ENCODE assay signal across 8 mouse cellular contexts in genomic region chrX:38600177-38600994, GRCm38 (mm10). TPM values are rescaled to one million over a fixed set of nuclear protein-coding genes. Genes with fewer than 3 reads are reported as not detected.
DNase-seq lines count a peak whose midpoint lies in the region; ATAC-seq and TF ChIP-seq lines count a peak whose summit lies in the region.

Gene Mcts1 (plus strand): TSS chrX:38600578.

- TF ChIP-seq CTCF in MEL (IDR thresholded peaks at IDR 0.05 in 2 of 3, conservative IDR thresholded peaks at IDR 0.05 in 1 of 3; ENCODE audit: control insufficient read depth in 1 of 3, insufficient read depth in 1 of 3, low read depth in 2 of 3, low read length in 3 of 3, poor library complexity in 1 of 3, severe bottlenecking in 1 of 3), result no peak
- TF ChIP-seq CTCF in cerebellum, adult 2 months (IDR thresholded peaks at IDR 0.05; ENCODE audit: borderline replicate concordance, insufficient read depth, low read depth, low read length), result no peak

- no peak for TF ChIP-seq EP300 in MEL (IDR thresholded peaks at IDR 0.05; ENCODE audit: low read depth in 1 of 2, low read length in 2 of 2)

- TF ChIP-seq RAD21 in MEL (IDR thresholded peaks at IDR 0.05; ENCODE audit: low read depth, low read length), result no peak

- no peaks in the 10 kb centered on the region for H3K9me3 ChIP-seq in MEL (replicated peaks; ENCODE audit: insufficient read depth, low read length)
- H3K9me3 ChIP-seq in lung, embryonic 16.5 days (ENCODE audit: control insufficient read depth, low read length), result no peaks in the 10 kb centered on the region

- H3K4me1 ChIP-seq in MEL (ENCODE audit: control insufficient read depth in 1 of 2, insufficient read depth in 2 of 2, low read length in 2 of 2), result no peaks in the 10 kb centered on the region; a peak in 1 of 4 replicates
- no peaks in the 10 kb centered on the region for H3K4me1 ChIP-seq in cerebellum, adult 2 months (ENCODE audit: control insufficient read depth, insufficient read depth, low read length)
- no peaks in the 10 kb centered on the region for H3K4me1 ChIP-seq in lung, embryonic 16.5 days (replicated peaks; ENCODE audit: control insufficient read depth, insufficient read depth, low read length)

- DNase-seq in MEL (ENCODE audit: low read depth, low spot score), result peak; percentile 93
- DNase-seq in cerebellum, adult 2 months, result peak; percentile 76 to 83
- peak; percentile 79 for DNase-seq in forelimb bud, embryonic 11.5 days (ENCODE audit: low read depth, low spot score)
- peak; percentile 55 for DNase-seq in layer of hippocampus, adult 9-10 months (ENCODE audit: low spot score)
- DNase-seq in ovary, postnatal 10 days (ENCODE audit: low spot score), result peak; percentile 16
- peak; percentile 50 to 58 for DNase-seq in thymus, postnatal 10 days (ENCODE audit: low spot score in 2 of 2)

- peak within 1 kb of the TSS; percentile 71 for H3K27ac ChIP-seq in MEL (ENCODE audit: control insufficient read depth, low read depth, low read length)
- peak within 1 kb of the TSS; percentile 62; the same call in 1 of the 2 replicates for H3K27ac ChIP-seq in cerebellum, adult 2 months (ENCODE audit: insufficient read depth, low read length)
- H3K27ac ChIP-seq in lung, embryonic 16.5 days (ENCODE audit: low read length), result peak within 1 kb of the TSS; percentile 69

- peak within 1 kb of the TSS; percentile 44 for H3K4me2 ChIP-seq in lung, embryonic 16.5 days (ENCODE audit: low read depth, low read length)

- H3K36me3 ChIP-seq in MEL (ENCODE audit: control insufficient read depth in 1 of 2, insufficient read depth in 2 of 2, low read length in 2 of 2), result peaks cover 2 to 6% of the 10 kb centered on the region in 2 experiments
- no peaks in the 10 kb centered on the region for H3K36me3 ChIP-seq in lung, embryonic 16.5 days (ENCODE audit: control insufficient read depth, insufficient read depth, low read length)

- 4% methylated on average over 26 of the region's 26 CpGs for WGBS in cerebellum, adult 2 months
- WGBS in lung, embryonic 16.5 days, result 15% methylated on average over 24 of the region's 26 CpGs

- H3K27me3 ChIP-seq in MEL (ENCODE audit: control insufficient read depth in 1 of 2, insufficient read depth in 2 of 2, low read length in 2 of 2), result no peaks in the 10 kb centered on the region
- no peaks in the 10 kb centered on the region for H3K27me3 ChIP-seq in cerebellum, adult 2 months (ENCODE audit: control insufficient read depth, insufficient read depth, low read length)
- no peaks in the 10 kb centered on the region for H3K27me3 ChIP-seq in lung, embryonic 16.5 days (ENCODE audit: control insufficient read depth, insufficient read depth, low read depth, low read length)

- peak within 1 kb of the TSS; percentile 79 for H3K9ac ChIP-seq in MEL (ENCODE audit: control insufficient read depth, low read depth, low read length, poor library complexity, severe bottlenecking)
- peak within 1 kb of the TSS; percentile 61 for H3K9ac ChIP-seq in lung, embryonic 16.5 days (ENCODE audit: low read length)

- H3K79me2 ChIP-seq in MEL (ENCODE audit: control insufficient read depth, insufficient read depth, low read length, poor library complexity), result peaks cover 2% of the 10 kb centered on the region

- TF ChIP-seq POLR2A in MEL (IDR thresholded peaks at IDR 0.05; ENCODE audit: control insufficient read depth in 1 of 2, insufficient read depth in 1 of 2, low read depth in 1 of 2, low read length in 2 of 2, poor library complexity in 1 of 2), result peak; percentile 24 to 67; a peak in 2 of 4 replicates
- peak; percentile 32; the same call in 1 of the 2 replicates for TF ChIP-seq POLR2A in cerebellum, adult 2 months (IDR thresholded peaks at IDR 0.05; ENCODE audit: borderline replicate concordance, insufficient read depth, low read length)

- peak; percentile 99 to 100 for ATAC-seq in hematopoietic stem cell, adult 5-6 weeks (replicated peaks in 1 of 2; ENCODE audit: insufficient read depth in 1 of 2, low FRiP score in 2 of 2, low TSS enrichment in 1 of 2, low read depth in 1 of 2, poor library complexity in 2 of 2, severe bottlenecking in 2 of 2)
- peak; percentile 92 for ATAC-seq in lung, embryonic 16.5 days (ENCODE audit: low read depth)

- H3K4me3 ChIP-seq in MEL (ENCODE audit: control insufficient read depth in 1 of 2, insufficient read depth in 1 of 2, low read depth in 2 of 2, low read length in 2 of 2), result peak within 1 kb of the TSS; percentile 77 to 95
- H3K4me3 ChIP-seq in cerebellum, adult 2 months (replicated peaks; ENCODE audit: insufficient read depth, low read depth, low read length), result peak within 1 kb of the TSS; percentile 86
- peak within 1 kb of the TSS; percentile 61 for H3K4me3 ChIP-seq in lung, embryonic 16.5 days (ENCODE audit: low read length)

TF ChIP-seq in MEL, 35 proteins besides CTCF, POLR2A, EP300 and RAD21:
- TF ChIP-seq MAFK (IDR thresholded peaks at IDR 0.05; ENCODE audit: borderline replicate concordance, low read depth, low read length) (0 out of 2 replicates have a peak, but pooled peaks have one; percentile 29), TAL1 (IDR thresholded peaks at IDR 0.05; ENCODE audit: low read length) (no peak), ELF1 (IDR thresholded peaks at IDR 0.05; ENCODE audit: low read depth, low read length) (peak; percentile 86), ZKSCAN1 (IDR thresholded peaks at IDR 0.05; ENCODE audit: low read depth, low read length) (no peak), MAZ (IDR thresholded peaks at IDR 0.05; ENCODE audit: low read depth, low read length) (no peak; the same call in 1 of the 2 replicates), USF1 (IDR thresholded peaks at IDR 0.05; ENCODE audit: low read depth, low read length) (no peak), POLR2AphosphoS5 (IDR thresholded peaks at IDR 0.05; ENCODE audit: borderline replicate concordance, low read depth, low read length) (no peak), GABPA (IDR thresholded peaks at IDR 0.05; ENCODE audit: low read depth, low read length) (no peak), TCF12 (IDR thresholded peaks at IDR 0.05; ENCODE audit: low read depth, low read length) (peak; percentile 34; the same call in 1 of the 2 replicates), MXI1 (IDR thresholded peaks at IDR 0.05; ENCODE audit: low read depth, low read length) (peak; percentile 68), NRF1 (IDR thresholded peaks at IDR 0.05; ENCODE audit: insufficient read depth, low read depth, low read length, poor library complexity, severe bottlenecking) (no peak), MAX (IDR thresholded peaks at IDR 0.05; ENCODE audit: low read length) (peak; percentile 81), GATA1 (IDR thresholded peaks at IDR 0.05; ENCODE audit: low read depth, low read length) (no peak), E2F4 (IDR thresholded peaks at IDR 0.05; ENCODE audit: borderline replicate concordance, low read depth, low read length) (0 out of 2 replicates have a peak, but pooled peaks have one; percentile 35), USF2 (IDR thresholded peaks at IDR 0.05; ENCODE audit: borderline replicate concordance in 1 of 2, insufficient read depth in 1 of 2, low read depth in 1 of 2, low read length in 2 of 2) (no peak), ETS1 (IDR thresholded peaks at IDR 0.05; ENCODE audit: low read depth, low read length) (peak; percentile 27; the same call in 1 of the 2 replicates), JUND (IDR thresholded peaks at IDR 0.05; ENCODE audit: low read depth, low read length) (no peak), MYC (IDR thresholded peaks at IDR 0.05; ENCODE audit: low read depth, low read length) (peak; percentile 84), RCOR1 (IDR thresholded peaks at IDR 0.05; ENCODE audit: low read depth, low read length) (peak; percentile 56; the same call in 1 of the 2 replicates), CHD2 (IDR thresholded peaks at IDR 0.05; ENCODE audit: low read length) (peak; percentile 17; the same call in 1 of the 2 replicates), UBTF (IDR thresholded peaks at IDR 0.05; ENCODE audit: borderline replicate concordance, insufficient read depth, low read depth, low read length) (no peak), SMC3 (IDR thresholded peaks at IDR 0.05; ENCODE audit: low read depth, low read length) (no peak), TBP (IDR thresholded peaks at IDR 0.05; ENCODE audit: low read depth, low read length) (peak; percentile 71), MEF2A (IDR thresholded peaks at IDR 0.05; ENCODE audit: extremely low read depth, insufficient replicate concordance, low read depth, low read length, poor library complexity, severe bottlenecking) (no peak), CHD1 (IDR thresholded peaks at IDR 0.05; ENCODE audit: low read depth, low read length) (no peak), BHLHE40 (IDR thresholded peaks at IDR 0.05; ENCODE audit: borderline replicate concordance, low read depth, low read length) (no peak), ZMIZ1 (IDR thresholded peaks at IDR 0.05; ENCODE audit: low read depth, low read length) (0 out of 2 replicates have a peak, but pooled peaks have one; percentile 26), HCFC1 (IDR thresholded peaks at IDR 0.05; ENCODE audit: low read depth, low read length) (peak; percentile 87), NELFE (IDR thresholded peaks at IDR 0.05; ENCODE audit: low read depth, low read length) (peak; percentile 67), ZC3H11A (IDR thresholded peaks at IDR 0.05; ENCODE audit: low read depth, low read length) (no peak), POLR2AphosphoS2 (IDR thresholded peaks at IDR 0.05; ENCODE audit: low read length) (0 out of 2 replicates have a peak, but pooled peaks have one; percentile 60), MYB (IDR thresholded peaks at IDR 0.05; ENCODE audit: low read depth, low read length) (no peak), ZNF384 (IDR thresholded peaks at IDR 0.05; ENCODE audit: low read depth, low read length) (no peak), KAT2A (conservative IDR thresholded peaks at IDR 0.05; ENCODE audit: low read depth, low read length) (peak; percentile 65; the same call in 1 of the 2 replicates), SIN3A (IDR thresholded peaks at IDR 0.05; ENCODE audit: low read length) (peak; percentile 79)
TF ChIP-seq in MEL: peak in this region for 17.

RNA-seq across cellular contexts. Expression of gene Mcts1, which starts in this region (rescaled TPM):
- total RNA-seq in MEL (2012; rRNA removed), result 37.0 and 39.3 TPM in 2 replicates
- 10 to 100 TPM in 1 of 2 experiments, not detected in 1; 27.3 TPM for polyA plus RNA-seq in MEL (2012; ENCODE audit: insufficient read depth in 1 of 2, insufficient read length in 2 of 2, low read depth in 1 of 2, low replicate concordance in 2 of 2, missing spikeins in 1 of 2)
- polyA plus RNA-seq in cerebellum, adult 2 months (2012; rRNA removed), result 79.3 and 80.6 TPM in 2 replicates
- total RNA-seq in hematopoietic stem cell, adult 5-6 weeks (2017), result 44.0 and 66.5 TPM in 2 replicates
- polyA plus RNA-seq in lung, embryonic 16.5 days (2015; fragmentation: Nextera tagmentation; extraction: Ambion mirVana), result 92.9 and 95.7 TPM in 2 replicates

Comparison
In these comparisons a context has a peak if more than half of its experiments do, and no peak if none do; other contexts are left out.
1. Peak in every context shown above with its lines: DNase-seq, ATAC-seq, H3K4me3 ChIP-seq and H3K27ac ChIP-seq.
2. DNase-seq: peak in every context shown above with its lines; median percentile 93 in MEL; 80 in cerebellum, adult 2 months; 79 in forelimb bud, embryonic 11.5 days; 55 in layer of hippocampus, adult 9-10 months; 54 in thymus, postnatal 10 days; 16 in ovary, postnatal 10 days.